8 mouse cellular contexts compared by ENCODE assay signal in genomic region chr1:154726361-154727161, GRCm38 (mm10).
DNase-seq lines count a peak whose midpoint lies in the region; ATAC-seq and TF ChIP-seq lines count a peak whose summit lies in the region.

No protein-coding gene starts in this region.

- intact Hi-C loops in heart, postnatal 25 days (cut with DNase I): loop anchor here (5.0 kb wide), 2 partner anchors 534 to 834 kb away; partner anchors contain the start of gene Teddm1a

- TF ChIP-seq CTCF in heart, postnatal 0 days (IDR thresholded peaks at IDR 0.05; ENCODE audit: low read depth): no peak

- no peak for TF ChIP-seq EP300 in heart, postnatal 0 days (IDR thresholded peaks at IDR 0.05; ENCODE audit: low read depth)

- no peaks in the 10 kb centered on the region for H3K9me3 ChIP-seq in heart, postnatal 0 days (replicated peaks; ENCODE audit: control insufficient read depth, low read length)
- H3K9me3 ChIP-seq in limb, embryonic 12.5 days: no peaks in the 10 kb centered on the region
- H3K9me3 ChIP-seq in neural tube, embryonic 13.5 days: no peaks in the 10 kb centered on the region

- no peak overlapping the region for H3K9ac ChIP-seq in heart, postnatal 0 days (replicated peaks; ENCODE audit: low read depth, low read length)
- H3K9ac ChIP-seq in limb, embryonic 12.5 days (replicated peaks): peak overlapping the region; percentile 37; the same call in 1 of the 2 replicates
- peak overlapping the region; percentile 73 for H3K9ac ChIP-seq in neural tube, embryonic 13.5 days

- WGBS in heart, postnatal 0 days: 2% methylated on average over 45 of the region's 45 CpGs
- WGBS in limb, embryonic 12.5 days: 1% methylated on average over 45 of the region's 45 CpGs
- WGBS in neural tube, embryonic 13.5 days: under 1% methylated on average over 45 of the region's 45 CpGs

- H3K36me3 ChIP-seq in heart, postnatal 0 days (replicated peaks; ENCODE audit: control insufficient read depth, insufficient read depth, low read length): no peaks in the 10 kb centered on the region
- no peaks in the 10 kb centered on the region for H3K36me3 ChIP-seq in limb, embryonic 12.5 days
- no peaks in the 10 kb centered on the region for H3K36me3 ChIP-seq in neural tube, embryonic 13.5 days

- H3K4me2 ChIP-seq in heart, postnatal 0 days (ENCODE audit: low read depth, low read length): peak overlapping the region; percentile 52
- H3K4me2 ChIP-seq in limb, embryonic 12.5 days: peak overlapping the region; percentile 73
- H3K4me2 ChIP-seq in neural tube, embryonic 13.5 days: peak overlapping the region; percentile 80

- no peak for ATAC-seq in heart, postnatal 0 days (ENCODE audit: insufficient read depth, low read depth)
- ATAC-seq in limb, embryonic 12.5 days (ENCODE audit: insufficient number of reproducible peaks, insufficient read depth, low FRiP score, low TSS enrichment, low read depth): 0 out of 2 replicates have a peak, but pooled peaks have one; percentile 45
- peak; percentile 64 for ATAC-seq in neural tube, embryonic 13.5 days (ENCODE audit: low read depth)

- peak overlapping the region; percentile 37 for H3K4me3 ChIP-seq in heart, postnatal 0 days (ENCODE audit: low read depth, low read length)
- H3K4me3 ChIP-seq in limb, embryonic 12.5 days (replicated peaks): peak overlapping the region; percentile 44
- peak overlapping the region; percentile 50 for H3K4me3 ChIP-seq in neural tube, embryonic 13.5 days

- DNase-seq in heart, adult 11 months: peak; percentile 63
- DNase-seq in heart, postnatal 25 days (ENCODE audit: low spot score): no peak
- peak; percentile 42 for DNase-seq in ES-CJ7 (ENCODE audit: low read depth, low spot score)
- DNase-seq in cerebellum, postnatal 36 days: peak; percentile 65 to 68
- DNase-seq in heart, postnatal 0 days (ENCODE audit: low spot score): no peak
- DNase-seq in thymus, postnatal 36 days: no peak

- no peaks in the 10 kb centered on the region for H3K4me1 ChIP-seq in heart, postnatal 0 days (ENCODE audit: control insufficient read depth, insufficient read depth)
- H3K4me1 ChIP-seq in limb, embryonic 12.5 days (replicated peaks): peaks cover 19% of the 10 kb centered on the region
- H3K4me1 ChIP-seq in neural tube, embryonic 13.5 days (replicated peaks): peaks cover 45% of the 10 kb centered on the region

- H3K27me3 ChIP-seq in heart, postnatal 0 days (ENCODE audit: control insufficient read depth, insufficient read depth, low read length): peaks cover 68% of the 10 kb centered on the region
- peaks cover 82% of the 10 kb centered on the region for H3K27me3 ChIP-seq in limb, embryonic 12.5 days
- H3K27me3 ChIP-seq in neural tube, embryonic 13.5 days: peaks cover 51% of the 10 kb centered on the region

- H3K27ac ChIP-seq in heart, postnatal 0 days (ENCODE audit: low read depth): no peak overlapping the region
- H3K27ac ChIP-seq in limb, embryonic 12.5 days: no peak overlapping the region
- H3K27ac ChIP-seq in neural tube, embryonic 13.5 days (replicated peaks): peak overlapping the region; percentile 67

Comparison
In these comparisons a context has a peak if more than half of its experiments do, and no peak if none do; other contexts are left out.
1. DNase-seq: peak in heart, adult 11 months (single experiment), ES-CJ7 (single experiment) and cerebellum, postnatal 36 days (2 of 2); none in heart, postnatal 25 days (single experiment), heart, postnatal 0 days (single experiment) and thymus, postnatal 36 days (0 of 2).
2. Peak in every context shown above with its lines, with median percentiles within 50 percentile points of each other: H3K4me2 ChIP-seq and H3K4me3 ChIP-seq.